In genomic region chr13:60382855-60383254, GRCm38 (mm10) we compare ENCODE assay signal across 28 mouse cellular contexts.
"Had no signal": no experiment of that assay in that cellular context is flagged by ENCODE, and none has a peak within 500 bp of the region (broad histone marks: within the 10 kb centered on the region; RNA-seq: fewer than 3 reads in every experiment).

No protein-coding gene starts in this region.

- H3K4me2 ChIP-seq: embryonic facial prominence, embryonic 12.5 days; embryonic facial prominence, embryonic 13.5 days; embryonic facial prominence, embryonic 15.5 days; forebrain, embryonic 12.5 days; forebrain, embryonic 13.5 days; forebrain, embryonic 15.5 days; heart, embryonic 11.5 days had no signal

- H3K4me1 ChIP-seq: embryonic facial prominence, embryonic 12.5 days; embryonic facial prominence, embryonic 15.5 days; forebrain, embryonic 10.5 days; forebrain, embryonic 12.5 days; forebrain, embryonic 13.5 days; forebrain, embryonic 15.5 days; heart, embryonic 10.5 days had no signal

- H3K27ac ChIP-seq: embryonic facial prominence, embryonic 12.5 days; embryonic facial prominence, embryonic 15.5 days; forebrain, embryonic 10.5 days; forebrain, embryonic 12.5 days; forebrain, embryonic 13.5 days; forebrain, embryonic 15.5 days; gastrocnemius, adult 2 months; heart, adult 2 months; heart, embryonic 10.5 days had no signal

- ATAC-seq: forebrain, embryonic 13.5 days; forebrain, embryonic 14.5 days; forebrain, embryonic 15.5 days; forebrain, embryonic 16.5 days; forebrain, postnatal 0 days had no signal

- DNase-seq: cerebellum, adult 8-10 months; cerebellum, adult 9-10 months; cerebellum, adult 9-11 months; cerebellum, postnatal 10 days; cerebellum, postnatal 14 days; cerebellum, postnatal 25 days; cerebellum, postnatal 36 days; embryo, embryonic 11 days; forebrain, postnatal 0 days; gastrocnemius, adult 2 months; gastrocnemius, postnatal 10 days; gastrocnemius, postnatal 14 days; gastrocnemius, postnatal 25 days; gastrocnemius, postnatal 36 days; heart, adult 18-20 months; heart, adult 2 months had no signal

- H3K36me3 ChIP-seq: embryonic facial prominence, embryonic 12.5 days; embryonic facial prominence, embryonic 13.5 days; embryonic facial prominence, embryonic 15.5 days; forebrain, embryonic 10.5 days; forebrain, embryonic 12.5 days; forebrain, embryonic 15.5 days; heart, embryonic 10.5 days had no signal

- H3K27me3 ChIP-seq: embryonic facial prominence, embryonic 12.5 days; embryonic facial prominence, embryonic 13.5 days; embryonic facial prominence, embryonic 15.5 days; forebrain, embryonic 12.5 days; forebrain, embryonic 13.5 days; forebrain, embryonic 15.5 days had no signal

- H3K4me3 ChIP-seq: embryonic facial prominence, embryonic 12.5 days; embryonic facial prominence, embryonic 13.5 days; embryonic facial prominence, embryonic 15.5 days; erythroblast, embryonic 14.5 days; forebrain, embryonic 10.5 days; forebrain, embryonic 12.5 days; forebrain, embryonic 13.5 days; forebrain, embryonic 15.5 days; gastrocnemius, adult 2 months; heart, adult 2 months; heart, embryonic 10.5 days had no signal

- H3K9ac ChIP-seq: embryonic facial prominence, embryonic 12.5 days; embryonic facial prominence, embryonic 13.5 days; embryonic facial prominence, embryonic 15.5 days; forebrain, embryonic 12.5 days; forebrain, embryonic 13.5 days; forebrain, embryonic 15.5 days; forebrain, postnatal 0 days had no signal

- H3K9me3 ChIP-seq: embryonic facial prominence, embryonic 12.5 days; forebrain, embryonic 10.5 days; forebrain, embryonic 12.5 days; forebrain, embryonic 13.5 days; forebrain, embryonic 15.5 days; heart, embryonic 10.5 days had no signal
